8 mouse cellular contexts compared by ENCODE assay signal in the genomic region with DNA sequence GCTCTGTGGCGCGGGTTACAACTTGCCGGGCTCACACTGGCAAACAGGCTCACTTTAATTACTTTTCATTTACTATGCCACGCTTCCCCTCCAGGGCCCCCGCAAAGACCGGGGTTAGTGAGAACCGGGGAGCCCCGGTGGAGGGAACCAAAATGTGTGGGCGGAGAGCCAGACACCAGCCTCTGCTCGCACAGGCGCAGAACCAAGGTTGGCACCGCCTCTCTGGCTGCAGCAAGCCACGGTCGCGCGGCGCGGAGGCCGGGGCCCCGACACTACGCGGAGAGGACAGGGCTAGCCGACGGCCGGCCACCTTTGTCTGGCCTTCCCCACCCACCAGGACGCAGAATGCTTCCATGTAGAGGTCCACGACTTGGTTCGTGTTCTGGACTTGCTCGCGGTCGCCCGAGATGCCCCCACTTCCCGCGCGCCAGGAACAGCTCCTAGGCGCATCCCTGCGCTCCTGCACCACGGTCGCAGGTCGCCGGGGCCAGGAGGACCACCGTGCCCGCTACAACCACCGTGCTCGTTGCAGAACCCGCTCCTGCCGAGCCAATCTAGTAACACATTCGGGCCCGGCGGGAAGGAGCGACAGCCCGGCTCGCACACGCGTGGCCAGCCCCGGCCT. TPM values are rescaled to one million over a fixed set of nuclear protein-coding genes. Genes with fewer than 3 reads are reported as not detected.
DNase-seq lines count a peak whose midpoint lies in the region; ATAC-seq and TF ChIP-seq lines count a peak whose summit lies in the region.

No protein-coding gene starts in this region.

- ATAC-seq in activated CD4-positive, CD25-positive, alpha-beta regulatory T cell, adult 4 months, result peak; percentile 58
- peak; percentile 53 for ATAC-seq in inflammation-experienced regulatory T-cells, adult 6 months
- ATAC-seq in megakaryocyte progenitor cell, adult 5-6 weeks (replicated peaks; ENCODE audit: poor library complexity), result peak; percentile 59

- intact Hi-C loops in left cerebral cortex, postnatal 10 days (cut with DNase I), result loop anchor here (5.0 to 10.0 kb wide), 5 partner anchors 40 to 155 kb away; no protein-coding TSS in a partner anchor

- peak overlapping the region; percentile 100 for H3K4me3 ChIP-seq in cortical plate, adult 2 months (ENCODE audit: insufficient read depth, low read length)

- peaks cover 6% of the 10 kb centered on the region; the same call in 1 of the 2 replicates for H3K4me1 ChIP-seq in cortical plate, adult 2 months (ENCODE audit: control insufficient read depth, insufficient read depth, low read length)

- peak; percentile 84 for DNase-seq in gastrocnemius, postnatal 10 days
- peak; percentile 70 to 89 for DNase-seq in left cerebral cortex, postnatal 10 days (ENCODE audit: extremely low spot score in 1 of 2, low spot score in 2 of 2)
- DNase-seq in right cerebral cortex, postnatal 14 days, result peak; percentile 79
- peak; percentile 75 for DNase-seq in urinary bladder, postnatal 25 days (ENCODE audit: low spot score)

- no peak for TF ChIP-seq CTCF in cortical plate, adult 2 months (IDR thresholded peaks at IDR 0.05; ENCODE audit: extremely low read depth, insufficient read depth, low read length)

- peak overlapping the region; percentile 91 for H3K27ac ChIP-seq in cortical plate, adult 2 months (ENCODE audit: insufficient read depth, low read length)

- 0 out of 2 replicates have a peak, but pooled peaks have one; percentile 52 for TF ChIP-seq POLR2A in cortical plate, adult 2 months (IDR thresholded peaks at IDR 0.05; ENCODE audit: extremely low read depth, insufficient read depth, low read length)

RNA-seq across cellular contexts. Expression of a gene that starts 0.8 kb away (rescaled TPM):
- polyA plus RNA-seq in activated CD4-positive, CD25-positive, alpha-beta regulatory T cell, adult 4 months (2017; shearing (Covaris generic)), result 10 to 100 TPM; 24.1 to 24.4 TPM
- 13.6 and 15.1 TPM in 2 replicates for polyA plus RNA-seq in cortical plate, adult 2 months (2012; rRNA removed)
- 10 to 100 TPM in 1 of 2 experiments, 1 to 10 TPM in 1; 8.9 to 11.2 TPM for total RNA-seq in gastrocnemius, postnatal 10 days (2021)
- polyA plus RNA-seq in inflammation-experienced regulatory T-cells, adult 6 months (2017; shearing (Covaris generic)), result 10 to 100 TPM; 26.2 to 28.4 (median 27.1) TPM
- total RNA-seq in left cerebral cortex, postnatal 10 days (2021), result 10 to 100 TPM; 28.6 to 52.3 TPM
- 12.1 and 14.3 TPM in 2 replicates for total RNA-seq in megakaryocyte progenitor cell, adult 5-6 weeks (2015)
- 9.3 and 11.3 TPM in 2 replicates for total RNA-seq in megakaryocyte progenitor cell, adult 5-6 weeks (2017)

Comparison
In these comparisons a context has a peak if more than half of its experiments do, and no peak if none do; other contexts are left out.
1. Peak in every context shown above with its lines: DNase-seq, ATAC-seq, H3K4me3 ChIP-seq and H3K27ac ChIP-seq.